Mouse (Mus musculus): ENCODE data around the gene Vrtn. TPM values are rescaled to one million over a fixed set of nuclear protein-coding genes. Genes with fewer than 3 reads are reported as not detected.

Vrtn gene
- 0.05 TPM in 1 of 2 replicates, not detected in the other for polyA plus RNA-seq (2015; fragmentation: Nextera tagmentation; extraction: Ambion mirVana)

GRCm38 (mm10) chr12:84640654-84641053 lies at the start of gene Vrtn:
Gene Vrtn (plus strand): TSS chr12:84641019.
- Histone ChIP-seq H3K4me3 (no peak within 1 kb of the TSS), H3K27ac (replicated peaks) (no peak within 1 kb of the TSS), H3K36me3 (no peaks in the 10 kb centered on the region), H3K9ac (no peak within 1 kb of the TSS), H3K9me3 (no peaks in the 10 kb centered on the region), H3K27me3 (peaks cover 48% of the 10 kb centered on the region), H3K4me1 (replicated peaks) (no peaks in the 10 kb centered on the region; the same call in 1 of the 2 replicates), H3K4me2 (no peak within 1 kb of the TSS)
- no peak for ATAC-seq (ENCODE audit: low FRiP score, low read depth)
- 8% methylated on average over 9 of the region's 9 CpGs for WGBS

GRCm38 (mm10) chr12:84598324-84598723 lies 42.5 kb upstream of the Vrtn start:
- no peak overlapping the region for H3K27ac ChIP-seq (replicated peaks)
- H3K27me3 ChIP-seq, result no peaks in the 10 kb centered on the region; the same call in 1 of the 2 replicates
- H3K9me3 ChIP-seq, result no peaks in the 10 kb centered on the region
- WGBS, result 18% methylated on average over 8 of the region's 8 CpGs
- no peak overlapping the region for H3K4me3 ChIP-seq
- H3K4me1 ChIP-seq (replicated peaks), result peaks cover 6% of the 10 kb centered on the region
- ATAC-seq (ENCODE audit: low FRiP score, low read depth), result 0 out of 2 replicates have a peak, but pooled peaks have one; percentile 42
- H3K9ac ChIP-seq, result no peak overlapping the region
- no peak overlapping the region for H3K4me2 ChIP-seq
- H3K36me3 ChIP-seq, result peaks cover 4% of the 10 kb centered on the region; the same call in 1 of the 2 replicates

GRCm38 (mm10) chr12:84604001-84604400 lies 36.8 kb upstream of the Vrtn start:
- H3K27ac ChIP-seq (replicated peaks), result no peak overlapping the region
- ATAC-seq (ENCODE audit: low FRiP score, low read depth), result no peak

GRCm38 (mm10) chr12:84605860-84606259 lies 35.0 kb upstream of the Vrtn start:
- Histone ChIP-seq H3K4me1 (replicated peaks) (no peaks in the 10 kb centered on the region), H3K27me3 (no peaks in the 10 kb centered on the region), H3K27ac (replicated peaks) (no peak overlapping the region), H3K36me3 (peaks cover 4% of the 10 kb centered on the region; the same call in 1 of the 2 replicates), H3K4me2 (no peak overlapping the region), H3K4me3 (no peak overlapping the region), H3K9ac (no peak overlapping the region), H3K9me3 (no peaks in the 10 kb centered on the region)
- no peak for ATAC-seq (ENCODE audit: low FRiP score, low read depth)
- 77% methylated on average over 7 of the region's 7 CpGs for WGBS

More at GRCm38 (mm10) chr12:84604001-84604400, 36.8 kb upstream of the Vrtn start:
- H3K27me3 ChIP-seq, result no peaks in the 10 kb centered on the region
- H3K9me3 ChIP-seq, result no peaks in the 10 kb centered on the region
- H3K4me3 ChIP-seq, result no peak overlapping the region
- no peak overlapping the region for H3K4me2 ChIP-seq
- peaks cover 4% of the 10 kb centered on the region; the same call in 1 of the 2 replicates for H3K36me3 ChIP-seq
- H3K9ac ChIP-seq, result no peak overlapping the region
- 89% methylated on average over 6 of the region's 7 CpGs for WGBS
- H3K4me1 ChIP-seq (replicated peaks), result no peaks in the 10 kb centered on the region

GRCm38 (mm10) chr12:84611718-84612117 lies 29.1 kb upstream of the Vrtn start:
- H3K27ac ChIP-seq (replicated peaks), result no peak overlapping the region
- no peak overlapping the region for H3K9ac ChIP-seq
- no peaks in the 10 kb centered on the region for H3K27me3 ChIP-seq
- 90% methylated on average over 10 of the region's 10 CpGs for WGBS
- H3K4me3 ChIP-seq, result no peak overlapping the region
- no peaks in the 10 kb centered on the region for H3K9me3 ChIP-seq
- no peaks in the 10 kb centered on the region for H3K36me3 ChIP-seq
- no peak overlapping the region for H3K4me2 ChIP-seq
- ATAC-seq (ENCODE audit: low FRiP score, low read depth), result no peak
- 0 out of 2 replicates have a peak, but pooled peaks cover 2% of the 10 kb centered on the region for H3K4me1 ChIP-seq (replicated peaks)

GRCm38 (mm10) chr12:84612518-84612917 lies 28.3 kb upstream of the Vrtn start:
- no peak for ATAC-seq (ENCODE audit: low FRiP score, low read depth)
- 0 out of 2 replicates have a peak, but pooled peaks cover 3% of the 10 kb centered on the region for H3K4me1 ChIP-seq (replicated peaks)
- H3K4me3 ChIP-seq, result no peak overlapping the region
- no peak overlapping the region for H3K4me2 ChIP-seq
- WGBS, result 69% methylated on average over 8 of the region's 8 CpGs
- no peaks in the 10 kb centered on the region for H3K36me3 ChIP-seq
- H3K27me3 ChIP-seq, result no peaks in the 10 kb centered on the region
- no peaks in the 10 kb centered on the region for H3K9me3 ChIP-seq
- no peak overlapping the region for H3K27ac ChIP-seq (replicated peaks)
- H3K9ac ChIP-seq, result no peak overlapping the region

GRCm38 (mm10) chr12:84614001-84614400 lies 26.8 kb upstream of the Vrtn start:
- Histone ChIP-seq H3K27ac (replicated peaks) (no peak overlapping the region), H3K4me1 (replicated peaks) (0 out of 2 replicates have a peak, but pooled peaks cover 3% of the 10 kb centered on the region), H3K27me3 (no peaks in the 10 kb centered on the region), H3K9ac (no peak overlapping the region), H3K9me3 (no peaks in the 10 kb centered on the region), H3K4me3 (no peak overlapping the region), H3K36me3 (no peaks in the 10 kb centered on the region), H3K4me2 (no peak overlapping the region)
- WGBS, result 89% methylated on average over 11 of the region's 11 CpGs
- ATAC-seq (ENCODE audit: low FRiP score, low read depth), result no peak

- Histone ChIP-seq H3K27me3 (no peaks in the 10 kb centered on the region), H3K4me2 (no peak overlapping the region), H3K36me3 (no peaks in the 10 kb centered on the region), H3K4me3 (no peak overlapping the region), H3K27ac (replicated peaks) (no peak overlapping the region), H3K9ac (no peak overlapping the region), H3K9me3 (no peaks in the 10 kb centered on the region), H3K4me1 (replicated peaks) (0 out of 2 replicates have a peak, but pooled peaks cover 3% of the 10 kb centered on the region)
- 81% methylated on average over 7 of the region's 7 CpGs for WGBS
- no peak for ATAC-seq (ENCODE audit: low FRiP score, low read depth)
Measured at GRCm38 (mm10) chr12:84614524-84614923, 26.3 kb upstream of the Vrtn start.

- H3K36me3 ChIP-seq, result no peaks in the 10 kb centered on the region
- peaks cover 9% of the 10 kb centered on the region for H3K4me1 ChIP-seq (replicated peaks)
- H3K27ac ChIP-seq (replicated peaks), result peak within 1 kb of the TSS; percentile 64
- peak within 1 kb of the TSS; percentile 84 for H3K9ac ChIP-seq
- ATAC-seq (ENCODE audit: low FRiP score, low read depth), result peak; percentile 98
- WGBS, result under 1% methylated on average over 34 of the region's 34 CpGs
- no peaks in the 10 kb centered on the region for H3K9me3 ChIP-seq
- H3K4me2 ChIP-seq, result peak within 1 kb of the TSS; percentile 57
- no peaks in the 10 kb centered on the region for H3K27me3 ChIP-seq
- H3K4me3 ChIP-seq, result peak within 1 kb of the TSS; percentile 92
Measured at GRCm38 (mm10) chr12:84616977-84617630, 23.7 kb upstream of the Vrtn start, which contains the start of gene Abcd4. Gene Abcd4 (minus strand): TSS chr12:84617413.

GRCm38 (mm10) chr12:84617663-84618062 lies 23.2 kb upstream of the Vrtn start:
- peaks cover 9% of the 10 kb centered on the region for H3K4me1 ChIP-seq (replicated peaks)
- 0 out of 2 replicates have a peak overlapping the region, but pooled peaks have one; percentile 2 for H3K9ac ChIP-seq
- H3K27me3 ChIP-seq, result no peaks in the 10 kb centered on the region
- H3K9me3 ChIP-seq, result no peaks in the 10 kb centered on the region
- H3K4me2 ChIP-seq, result peak overlapping the region; percentile 57
- ATAC-seq (ENCODE audit: low FRiP score, low read depth), result peak; percentile 29; the same call in 1 of the 2 replicates
- H3K27ac ChIP-seq (replicated peaks), result no peak overlapping the region
- H3K4me3 ChIP-seq, result peak overlapping the region; percentile 92
- WGBS, result 8% methylated on average over 10 of the region's 10 CpGs
- H3K36me3 ChIP-seq, result no peaks in the 10 kb centered on the region

- H3K4me2 ChIP-seq, result no peak overlapping the region
- H3K9me3 ChIP-seq, result no peaks in the 10 kb centered on the region
- no peak overlapping the region for H3K27ac ChIP-seq (replicated peaks)
Measured at GRCm38 (mm10) chr12:84620975-84621374, 19.8 kb upstream of the Vrtn start.

GRCm38 (mm10) chr12:84624601-84625000 lies 16.2 kb upstream of the Vrtn start:
- 28% methylated on average over 8 of the region's 8 CpGs for WGBS
- H3K27me3 ChIP-seq, result 0 out of 2 replicates have a peak, but pooled peaks cover 3% of the 10 kb centered on the region
- no peak overlapping the region for H3K4me3 ChIP-seq
- H3K36me3 ChIP-seq, result no peaks in the 10 kb centered on the region
- no peak for ATAC-seq (ENCODE audit: low FRiP score, low read depth)
- H3K4me1 ChIP-seq (replicated peaks), result peaks cover 17% of the 10 kb centered on the region
- no peaks in the 10 kb centered on the region for H3K9me3 ChIP-seq
- H3K27ac ChIP-seq (replicated peaks), result no peak overlapping the region
- H3K4me2 ChIP-seq, result peak overlapping the region; percentile 38
- no peak overlapping the region for H3K9ac ChIP-seq

More at GRCm38 (mm10) chr12:84620975-84621374, 19.8 kb upstream of the Vrtn start:
- no peak for ATAC-seq (ENCODE audit: low FRiP score, low read depth)
- H3K27me3 ChIP-seq, result 0 out of 2 replicates have a peak, but pooled peaks cover 3% of the 10 kb centered on the region
- no peak overlapping the region for H3K4me3 ChIP-seq
- H3K36me3 ChIP-seq, result no peaks in the 10 kb centered on the region
- peaks cover 20% of the 10 kb centered on the region for H3K4me1 ChIP-seq (replicated peaks)
- H3K9ac ChIP-seq, result no peak overlapping the region

Measured in hindbrain, embryonic 15.5 days (tissue).